Mouse (Mus musculus) liver, embryonic 14.5 days (tissue): ENCODE data around the gene Insr. TPM values are rescaled to one million over a fixed set of nuclear protein-coding genes. Genes with fewer than 3 reads are reported as not detected.

Experiments
- ATAC-seq: fragments of 200-750 bp; cut with Nextera tagmentation; 2 replicates; pipeline ENCODE4 v1.8.0; 2017; ENCODE audit warnings: moderate number of reproducible peaks, mild to moderate bottlenecking, moderate library complexity; ENCODE audit not compliant: insufficient read depth
- DNase-seq, 3 experiments: peaks; one replicate each; pipeline ENCODE4 v3.0.0-alpha.2; 2012 to 2013; ENCODE audit warnings: low read depth in 3 of 3, low spot score in 3 of 3
- H3K27ac ChIP-seq: fragments of 300-500 bp; sonication (generic); 2 replicates; pipeline ENCODE4 v1.5.1; 2014; ENCODE audit warnings: moderate library complexity, mild to moderate bottlenecking, control low read depth, inconsistent platforms
- H3K27me3 ChIP-seq: fragments of 300-500 bp; sonication (generic); 2 replicates; pipeline ENCODE4 v1.6.1; 2014; ENCODE audit warnings: mild to moderate bottlenecking, low read length, moderate library complexity; ENCODE audit not compliant: control insufficient read depth, insufficient read depth
- H3K36me3 ChIP-seq: fragments of 300-500 bp; sonication (generic); replicated peaks from 2 replicates; pipeline ENCODE4 v1.6.1; 2014; ENCODE audit warnings: low read depth; ENCODE audit not compliant: control insufficient read depth, insufficient read depth
- H3K4me1 ChIP-seq, 2 experiments: fragments of 200-500 bp in 1 of 2; fragments of 300-500 bp in 1 of 2; sonication (generic) in 1 of 2; replicated peaks; 2 replicates each; pipeline ENCODE4 v1.6.1; 2012 to 2014; ENCODE audit warnings: antibody characterized with exemption in 1 of 2, inconsistent platforms in 1 of 2, low read length in 1 of 2; ENCODE audit not compliant: control insufficient read depth in 2 of 2, insufficient read depth in 2 of 2
- H3K4me2 ChIP-seq: fragments of 300-500 bp; sonication (generic); 2 replicates; pipeline ENCODE4 v1.6.1; 2014; ENCODE audit warnings: low read depth, mild to moderate bottlenecking, control low read depth, moderate library complexity
- H3K4me3 ChIP-seq, 2 experiments: fragments of 200-500 bp in 1 of 2; fragments of 300-500 bp in 1 of 2; sonication (generic) in 1 of 2; 2 replicates each; pipeline ENCODE4 v1.5.1; 2012 to 2014; ENCODE audit warnings: low read depth in 2 of 2, low read length in 2 of 2, mild to moderate bottlenecking in 2 of 2, control low read depth in 1 of 2, inconsistent platforms in 1 of 2, moderate library complexity in 1 of 2; ENCODE audit not compliant: insufficient read depth in 1 of 2
- H3K9ac ChIP-seq: fragments of 300-500 bp; sonication (generic); replicated peaks from 2 replicates; pipeline ENCODE4 v1.6.1; 2014; ENCODE audit warnings: mild to moderate bottlenecking, control low read depth, moderate library complexity
- H3K9me3 ChIP-seq: fragments of 300-500 bp; sonication (generic); 2 replicates; pipeline ENCODE4 v1.6.1; 2016; ENCODE audit warnings: low read length, mixed read lengths; ENCODE audit not compliant: control insufficient read depth
- CTCF ChIP-seq: IDR thresholded peaks from 2 replicates; pipeline ENCODE4 v1.5.1; 2016; ENCODE audit warnings: antibody characterized with exemption, low read depth, control low read depth
- EP300 ChIP-seq: IDR thresholded peaks from 2 replicates; pipeline ENCODE4 v1.6.1; 2016; ENCODE audit warnings: antibody characterized with exemption, low read depth
- WGBS: fragments of 180-500 bp; shearing (Covaris S2); extraction: QIAGEN DNeasy Blood & Tissue Kit; methylation state at CpG from one replicate; pipeline ENCODE4 v1.1.7; 2014; ENCODE audit not compliant: insufficient replicate concordance; 5-methylcytosine and 5-hydroxymethylcytosine counted together
- polyA plus RNA-seq, 2 experiments: library from polyadenylated mRNA; depleted of rRNA in 1 of 2; stranded (reverse) in 1 of 2; unstranded in 1 of 2; fragments of >200 nt; fragmentation: Nextera tagmentation in 1 of 2; extraction: Ambion mirVana in 1 of 2; gene quantifications; 2 replicates each; pipeline versions ENCODE4 v1.2.1 to v1.2.3; 2012 to 2014

The Insr gene
- polyA plus RNA-seq, 2 experiments = 4.4 to 9.2 TPM

- no peak overlapping the region for H3K27ac ChIP-seq
- no peak overlapping the region for H3K9ac ChIP-seq
- ATAC-seq (no peak), DNase-seq (no peak)
- H3K27me3 ChIP-seq = no peaks in the 10 kb centered on the region
- TF ChIP-seq EP300 (no peak), CTCF (no peak)
- peaks cover 12% of the 10 kb centered on the region for H3K36me3 ChIP-seq
- no peaks in the 10 kb centered on the region for H3K4me1 ChIP-seq
- no peak overlapping the region for H3K4me3 ChIP-seq
- no peaks in the 10 kb centered on the region for H3K9me3 ChIP-seq
- H3K4me2 ChIP-seq = no peak overlapping the region
Observed at GRCm38 (mm10) chr8:3191006-3191405, 88.4 kb downstream of the Insr start.

- no peaks in the 10 kb centered on the region for H3K4me1 ChIP-seq
- DNase-seq = no peak
- no peak for TF ChIP-seq EP300
- TF ChIP-seq CTCF = no peak
- H3K27ac ChIP-seq = no peak overlapping the region
- no peak overlapping the region for H3K4me3 ChIP-seq
- no peaks in the 10 kb centered on the region for H3K27me3 ChIP-seq
- no peaks in the 10 kb centered on the region for H3K9me3 ChIP-seq
- H3K9ac ChIP-seq = no peak overlapping the region
- H3K36me3 ChIP-seq = peaks cover 6% of the 10 kb centered on the region
- no peak overlapping the region for H3K4me2 ChIP-seq
- no peak for ATAC-seq
- 51% methylated on average over 1 of the region's 1 CpGs for WGBS
Observed at GRCm38 (mm10) chr8:3187456-3187855, 92.0 kb downstream of the Insr start.

- TF ChIP-seq CTCF (no peak), EP300 (no peak)
- DNase-seq (no peak), ATAC-seq (no peak)
- no peaks in the 10 kb centered on the region for H3K27me3 ChIP-seq
- H3K4me1 ChIP-seq = no peaks in the 10 kb centered on the region
- H3K4me2 ChIP-seq = no peak overlapping the region
- H3K36me3 ChIP-seq = peaks cover 3% of the 10 kb centered on the region; the same call in 1 of the 2 replicates
- no peak overlapping the region for H3K9ac ChIP-seq
- WGBS = 67% methylated on average over 1 of the region's 1 CpGs
- no peak overlapping the region for H3K4me3 ChIP-seq
- H3K27ac ChIP-seq = no peak overlapping the region
- H3K9me3 ChIP-seq = 0 out of 2 replicates have a peak, but pooled peaks cover 3% of the 10 kb centered on the region
Observed at GRCm38 (mm10) chr8:3179930-3180329, 99.5 kb downstream of the Insr start.

- WGBS = 87% methylated on average over 4 of the region's 4 CpGs
- no peak overlapping the region for H3K9ac ChIP-seq
- no peaks in the 10 kb centered on the region for H3K4me1 ChIP-seq
- DNase-seq = no peak
- TF ChIP-seq CTCF = no peak
- no peak for TF ChIP-seq EP300
- H3K27ac ChIP-seq = no peak overlapping the region
- H3K36me3 ChIP-seq = peaks cover 3% of the 10 kb centered on the region; the same call in 1 of the 2 replicates
- 0 out of 2 replicates have a peak, but pooled peaks cover 3% of the 10 kb centered on the region for H3K9me3 ChIP-seq
- no peak for ATAC-seq
- H3K4me2 ChIP-seq = no peak overlapping the region
- no peaks in the 10 kb centered on the region for H3K27me3 ChIP-seq
- no peak overlapping the region for H3K4me3 ChIP-seq
Observed at GRCm38 (mm10) chr8:3177440-3177839, 102.0 kb downstream of the Insr start.

GRCm38 (mm10) chr8:3172246-3172645 is 107.2 kb downstream of the Insr start:
- H3K27ac ChIP-seq = no peak overlapping the region
- no peaks in the 10 kb centered on the region for H3K4me1 ChIP-seq
- no peak overlapping the region for H3K4me3 ChIP-seq
- no peak overlapping the region for H3K4me2 ChIP-seq
- no peak for DNase-seq
- peaks cover 11% of the 10 kb centered on the region; the same call in 1 of the 2 replicates for H3K36me3 ChIP-seq
- 50% methylated on average over 1 of the region's 1 CpGs for WGBS
- no peak overlapping the region for H3K9ac ChIP-seq
- 0 out of 2 replicates have a peak, but pooled peaks cover 3% of the 10 kb centered on the region for H3K9me3 ChIP-seq
- TF ChIP-seq CTCF (no peak), EP300 (no peak)
- no peak for ATAC-seq
- H3K27me3 ChIP-seq = no peaks in the 10 kb centered on the region
